Mouse (Mus musculus) T-helper 17 cell (primary cell): ENCODE data around the gene Plscr1.

Source experiments
- in situ Hi-C, 2 experiments: fragments of 300-600 bp; cut with MboI, MseI; formaldehyde crosslinking; loops; 1 replicate in 1 of 2; 2 replicates in 1 of 2; pipeline ENCODE4 v1.15.1; 2025; ENCODE audit warnings: high pct_unique_total_duplicates in 2 of 2

Gene Plscr1

GRCm38 (mm10) chr9:92249447-92249852 lies at the start of gene Plscr1:
Gene Plscr1, plus strand, starts transcription at chr9:92249750.
- in situ Hi-C loops, result loop anchor here in 1 of 2 experiments (10.0 kb wide), 1 partner anchor 1005 kb away; no protein-coding TSS in a partner anchor

GRCm38 (mm10) chr9:92204397-92204796 lies 45.2 kb upstream of the Plscr1 start:
- in situ Hi-C loops, result loop anchor here in 1 of 2 experiments (10.0 kb wide), 1 partner anchor 170 kb away; no protein-coding TSS in a partner anchor

GRCm38 (mm10) chr9:92207307-92207706 lies 42.2 kb upstream of the Plscr1 start:
- in situ Hi-C loops, result loop anchor here (5.0 to 10.0 kb wide), 2 partner anchors 55 to 167 kb away; no protein-coding TSS in a partner anchor

- in situ Hi-C loops, result loop anchor here (5.0 to 10.0 kb wide), 2 partner anchors 55 to 167 kb away; no protein-coding TSS in a partner anchor
Observed at GRCm38 (mm10) chr9:92207757-92208156, 41.8 kb upstream of the Plscr1 start.

- in situ Hi-C loops, result loop anchor here (5.0 to 10.0 kb wide), 4 partner anchors 58 to 405 kb away; no protein-coding TSS in a partner anchor
Observed at GRCm38 (mm10) chr9:92209850-92210249, 39.7 kb upstream of the Plscr1 start.

GRCm38 (mm10) chr9:92210386-92210967 lies 39.1 kb upstream of the Plscr1 start:
- in situ Hi-C loops, result loop anchor here (5.0 to 10.0 kb wide), 2 partner anchors 392 to 404 kb away; no protein-coding TSS in a partner anchor

GRCm38 (mm10) chr9:92211048-92211447 lies 38.5 kb upstream of the Plscr1 start:
- in situ Hi-C loops, result loop anchor here (5.0 to 10.0 kb wide), 2 partner anchors 391 to 404 kb away; no protein-coding TSS in a partner anchor

- in situ Hi-C loops, result loop anchor here in 1 of 2 experiments (10.0 kb wide), 1 partner anchor 397 kb away; no protein-coding TSS in a partner anchor
Observed at GRCm38 (mm10) chr9:92217484-92217883, 32.1 kb upstream of the Plscr1 start.

- in situ Hi-C loops, result loop anchor here in 1 of 2 experiments (10.0 kb wide), 1 partner anchor 397 kb away; no protein-coding TSS in a partner anchor
Observed at GRCm38 (mm10) chr9:92217896-92218295, 31.7 kb upstream of the Plscr1 start.

GRCm38 (mm10) chr9:92220151-92220550 lies 29.4 kb upstream of the Plscr1 start:
- in situ Hi-C loops, result loop anchor here in 1 of 2 experiments (5.0 kb wide), 1 partner anchor 37 kb away; no protein-coding TSS in a partner anchor

GRCm38 (mm10) chr9:92221480-92221879 lies 28.1 kb upstream of the Plscr1 start:
- in situ Hi-C loops, result loop anchor here in 1 of 2 experiments (5.0 kb wide), 1 partner anchor 36 kb away; no protein-coding TSS in a partner anchor

GRCm38 (mm10) chr9:92224598-92225231 lies 24.8 kb upstream of the Plscr1 start:
- in situ Hi-C loops, result loop anchor here in 1 of 2 experiments (5.0 kb wide), 1 partner anchor 33 kb away; no protein-coding TSS in a partner anchor

- in situ Hi-C loops, result no loop called here
Observed at GRCm38 (mm10) chr9:92226127-92226655, 23.4 kb upstream of the Plscr1 start.

GRCm38 (mm10) chr9:92226795-92227194 lies 22.8 kb upstream of the Plscr1 start:
- in situ Hi-C loops, result no loop called here

- in situ Hi-C loops, result no loop called here
Observed at GRCm38 (mm10) chr9:92228867-92229832, 20.4 kb upstream of the Plscr1 start.

GRCm38 (mm10) chr9:92229833-92230205 lies 19.7 kb upstream of the Plscr1 start:
- in situ Hi-C loops, result no loop called here

GRCm38 (mm10) chr9:92234901-92235458 lies 14.6 kb upstream of the Plscr1 start:
- in situ Hi-C loops, result loop anchor here in 1 of 2 experiments (5.0 kb wide), 1 partner anchor 907 kb away; no protein-coding TSS in a partner anchor

- in situ Hi-C loops, result loop anchor here in 1 of 2 experiments (10.0 kb wide), 1 partner anchor 1006 kb away; no protein-coding TSS in a partner anchor
Observed at GRCm38 (mm10) chr9:92248773-92249446, 640 bp upstream of the Plscr1 start.

GRCm38 (mm10) chr9:92249987-92250772 lies 630 bp downstream of the Plscr1 start:
- in situ Hi-C loops, result loop anchor here in 1 of 2 experiments (10.0 kb wide), 1 partner anchor 1005 kb away; no protein-coding TSS in a partner anchor
